Mouse (Mus musculus) megakaryocyte, embryonic 14.5 days (primary cell): ENCODE measurements at regions not wholly inside any gene's neighbourhood (a gene's known extent, or its start where the extent isn't known, plus 50 kb on each side); places are given as distances from the start of the nearest gene placed in this dataset.

Experiments
- FLI1 ChIP-seq: IDR thresholded peaks from 2 replicates; pipeline ENCODE4 v1.6.1; 2012; ENCODE audit warnings: low read length, inconsistent platforms, mixed read lengths
- GATA1 ChIP-seq: IDR thresholded peaks from 3 replicates; pipeline ENCODE4 v1.6.1; 2012; ENCODE audit warnings: mixed read lengths, low read length, inconsistent platforms, borderline replicate concordance

GRCm38 (mm10) chr6:95006485-95006884 lies 110.6 kb upstream of the Kbtbd8 start:
- TF ChIP-seq GATA1 (no peak), FLI1 (no peak)
